Mouse (Mus musculus) limb, embryonic 11.5 days (tissue): Measurements from ENCODE around the gene Wnt11. TPM values are rescaled to one million over a fixed set of nuclear protein-coding genes. Genes with fewer than 3 reads are reported as not detected.
A peak's percentile ranks its signal among the peaks of the same experiment; 100 is the strongest.

Source experiments
- ATAC-seq: fragments of 200-750 bp; cut with Nextera tagmentation; 2 replicates; pipeline ENCODE4 v1.8.0; 2017; ENCODE audit warnings: low read depth; ENCODE audit not compliant: insufficient number of reproducible peaks, low FRiP score, low TSS enrichment
- DNase-seq: peaks from one replicate; pipeline ENCODE4 v3.0.0-alpha.2; 2015; ENCODE audit warnings: low spot score
- H3K27ac ChIP-seq: fragments of 300-500 bp; sonication (generic); replicated peaks from 2 replicates; pipeline ENCODE4 v1.5.1; 2014; ENCODE audit warnings: low read depth, mild to moderate bottlenecking, low read length
- H3K27me3 ChIP-seq: fragments of 300-500 bp; sonication (generic); 2 replicates; pipeline ENCODE4 v1.6.1; 2014; ENCODE audit warnings: mild to moderate bottlenecking, low read length, mixed read lengths; ENCODE audit not compliant: control insufficient read depth, insufficient read depth
- H3K36me3 ChIP-seq: fragments of 300-500 bp; sonication (generic); 2 replicates; pipeline ENCODE4 v1.6.1; 2014; ENCODE audit warnings: mild to moderate bottlenecking, low read length, moderate library complexity, mixed read lengths; ENCODE audit not compliant: control insufficient read depth, insufficient read depth
- H3K4me1 ChIP-seq: fragments of 300-500 bp; sonication (generic); 2 replicates; pipeline ENCODE4 v1.6.1; 2014; ENCODE audit warnings: low read length, mixed read lengths; ENCODE audit not compliant: control insufficient read depth, insufficient read depth
- H3K4me2 ChIP-seq: fragments of 300-500 bp; sonication (generic); 2 replicates; pipeline ENCODE4 v1.6.1; 2014; ENCODE audit warnings: low read depth, mild to moderate bottlenecking, moderate library complexity; ENCODE audit not compliant: severe bottlenecking
- H3K4me3 ChIP-seq: fragments of 300-500 bp; sonication (generic); 2 replicates; pipeline ENCODE4 v1.5.1; 2014; ENCODE audit warnings: low read depth, low read length
- H3K9ac ChIP-seq: fragments of 300-500 bp; sonication (generic); 2 replicates; pipeline ENCODE4 v1.6.1; 2014; ENCODE audit warnings: mild to moderate bottlenecking, low read length
- H3K9me3 ChIP-seq: fragments of 300-500 bp; sonication (generic); 2 replicates; pipeline ENCODE4 v1.6.1; 2016; ENCODE audit warnings: low read length; ENCODE audit not compliant: control insufficient read depth
- WGBS: fragments of 180-500 bp; shearing (Covaris S2); extraction: QIAGEN DNeasy Blood & Tissue Kit; methylation state at CpG from one replicate; pipeline ENCODE4 v1.1.7; 2014; 5-methylcytosine and 5-hydroxymethylcytosine counted together
- polyA plus RNA-seq: library from polyadenylated mRNA; unstranded; fragments of >200 nt; fragmentation: Nextera tagmentation; extraction: Ambion mirVana; gene quantifications from 2 replicates; pipeline ENCODE4 v1.2.1, GENCODE M21; 2014

Gene Wnt11
- polyA plus RNA-seq, 1 experiment from 2014 or later: 22.2 TPM

- DNase-seq (no peak), ATAC-seq (no peak)
- Histone ChIP-seq H3K4me3 (no peak overlapping the region), H3K4me2 (no peak overlapping the region; the same call in 1 of the 2 replicates), H3K27me3 (no peaks in the 10 kb centered on the region; the same call in 1 of the 2 replicates), H3K27ac (no peak overlapping the region), H3K4me1 (peaks cover 7% of the 10 kb centered on the region), H3K9me3 (no peaks in the 10 kb centered on the region; the same call in 1 of the 2 replicates), H3K36me3 (peaks cover 5% of the 10 kb centered on the region), H3K9ac (no peak overlapping the region)
- 90% methylated on average over 8 of the region's 8 CpGs for WGBS
Measured at GRCm38 (mm10) chr7:98848899-98849640, 14.2 kb downstream of the Wnt11 start.

GRCm38 (mm10) chr7:98850388-98850787 lies 15.5 kb downstream of the Wnt11 start:
- peaks cover 5% of the 10 kb centered on the region for H3K36me3 ChIP-seq
- no peaks in the 10 kb centered on the region; the same call in 1 of the 2 replicates for H3K27me3 ChIP-seq
- ATAC-seq (no peak), DNase-seq (no peak)
- no peak overlapping the region for H3K9ac ChIP-seq
- no peaks in the 10 kb centered on the region; the same call in 1 of the 2 replicates for H3K9me3 ChIP-seq
- no peak overlapping the region for H3K4me2 ChIP-seq
- no peaks in the 10 kb centered on the region for H3K4me1 ChIP-seq
- 89% methylated on average over 5 of the region's 5 CpGs for WGBS
- no peak overlapping the region for H3K27ac ChIP-seq
- no peak overlapping the region for H3K4me3 ChIP-seq

GRCm38 (mm10) chr7:98851220-98851619 lies 16.3 kb downstream of the Wnt11 start:
- Histone ChIP-seq H3K27ac (no peak overlapping the region), H3K4me3 (no peak overlapping the region), H3K36me3 (peaks cover 5% of the 10 kb centered on the region), H3K9me3 (no peaks in the 10 kb centered on the region; the same call in 1 of the 2 replicates), H3K27me3 (no peaks in the 10 kb centered on the region; the same call in 1 of the 2 replicates), H3K9ac (no peak overlapping the region), H3K4me1 (peaks cover 2% of the 10 kb centered on the region; the same call in 1 of the 2 replicates), H3K4me2 (no peak overlapping the region)
- 24% methylated on average over 9 of the region's 9 CpGs for WGBS
- ATAC-seq (peak; percentile 58; the same call in 1 of the 2 replicates), DNase-seq (peak; percentile 76)

GRCm38 (mm10) chr7:98852950-98853650 lies 18.2 kb downstream of the Wnt11 start:
- no peaks in the 10 kb centered on the region; the same call in 1 of the 2 replicates for H3K27me3 ChIP-seq
- DNase-seq (no peak), ATAC-seq (no peak)
- H3K36me3 ChIP-seq: peaks cover 5% of the 10 kb centered on the region
- H3K4me1 ChIP-seq: peaks cover 20% of the 10 kb centered on the region
- no peak overlapping the region for H3K4me3 ChIP-seq
- H3K4me2 ChIP-seq: no peak overlapping the region
- no peaks in the 10 kb centered on the region; the same call in 1 of the 2 replicates for H3K9me3 ChIP-seq
- no peak overlapping the region for H3K9ac ChIP-seq
- 83% methylated on average over 18 of the region's 18 CpGs for WGBS
- H3K27ac ChIP-seq: no peak overlapping the region

GRCm38 (mm10) chr7:98853806-98854205 lies 18.9 kb downstream of the Wnt11 start:
- H3K4me1 ChIP-seq: peaks cover 21% of the 10 kb centered on the region
- no peak overlapping the region for H3K9ac ChIP-seq
- H3K36me3 ChIP-seq: peaks cover 5% of the 10 kb centered on the region
- no peak overlapping the region for H3K4me3 ChIP-seq
- WGBS: 86% methylated on average over 6 of the region's 6 CpGs
- H3K9me3 ChIP-seq: no peaks in the 10 kb centered on the region; the same call in 1 of the 2 replicates
- no peak overlapping the region for H3K4me2 ChIP-seq
- no peak for ATAC-seq
- no peak overlapping the region for H3K27ac ChIP-seq
- H3K27me3 ChIP-seq: no peaks in the 10 kb centered on the region; the same call in 1 of the 2 replicates
- no peak for DNase-seq

GRCm38 (mm10) chr7:98855388-98855787 lies 20.5 kb downstream of the Wnt11 start:
- Histone ChIP-seq H3K4me3 (no peak overlapping the region), H3K9me3 (no peaks in the 10 kb centered on the region), H3K9ac (no peak overlapping the region), H3K27ac (no peak overlapping the region), H3K4me1 (peaks cover 21% of the 10 kb centered on the region), H3K27me3 (no peaks in the 10 kb centered on the region), H3K36me3 (no peaks in the 10 kb centered on the region; the same call in 1 of the 2 replicates), H3K4me2 (no peak overlapping the region)
- no peak for DNase-seq
- WGBS: 64% methylated on average over 2 of the region's 2 CpGs
- ATAC-seq: no peak

- H3K4me1 ChIP-seq: peaks cover 21% of the 10 kb centered on the region
Measured at GRCm38 (mm10) chr7:98856128-98856527, 21.2 kb downstream of the Wnt11 start.

GRCm38 (mm10) chr7:98857094-98857493 lies 22.2 kb downstream of the Wnt11 start:
- Histone ChIP-seq H3K9me3 (no peaks in the 10 kb centered on the region), H3K27ac (no peak overlapping the region), H3K27me3 (no peaks in the 10 kb centered on the region), H3K9ac (no peak overlapping the region), H3K36me3 (no peaks in the 10 kb centered on the region), H3K4me3 (no peak overlapping the region), H3K4me1 (peaks cover 21% of the 10 kb centered on the region), H3K4me2 (no peak overlapping the region)
- 79% methylated on average over 3 of the region's 3 CpGs for WGBS
- ATAC-seq (no peak), DNase-seq (no peak)

More at GRCm38 (mm10) chr7:98856128-98856527, 21.2 kb downstream of the Wnt11 start:
- no peak overlapping the region for H3K27ac ChIP-seq
- H3K36me3 ChIP-seq: no peaks in the 10 kb centered on the region
- DNase-seq (no peak), ATAC-seq (no peak)
- no peaks in the 10 kb centered on the region for H3K27me3 ChIP-seq
- 47% methylated on average over 3 of the region's 3 CpGs for WGBS
- H3K4me2 ChIP-seq: no peak overlapping the region
- H3K9ac ChIP-seq: no peak overlapping the region
- no peaks in the 10 kb centered on the region for H3K9me3 ChIP-seq
- H3K4me3 ChIP-seq: no peak overlapping the region
